In genomic region chr8:110630571-110631071, GRCm38 (mm10) we compare ENCODE assay signal across 8 mouse cellular contexts. TPM values are rescaled to one million over a fixed set of nuclear protein-coding genes. Genes with fewer than 3 reads are reported as not detected.
DNase-seq lines count a peak whose midpoint lies in the region; ATAC-seq lines count a peak whose summit lies in the region.

No protein-coding gene starts in this region.

- no peaks in the 10 kb centered on the region for H3K9me3 ChIP-seq in kidney, embryonic 14.5 days (ENCODE audit: control insufficient read depth, low read length)
- no peaks in the 10 kb centered on the region for H3K9me3 ChIP-seq in lung, embryonic 16.5 days (ENCODE audit: control insufficient read depth, low read length)

- no peak overlapping the region for H3K4me2 ChIP-seq in kidney, embryonic 14.5 days (replicated peaks; ENCODE audit: low read depth, low read length)
- H3K4me2 ChIP-seq in lung, embryonic 16.5 days (ENCODE audit: low read depth, low read length), result 0 out of 2 replicates have a peak overlapping the region, but pooled peaks have one; percentile 7

- ATAC-seq in kidney, embryonic 14.5 days (ENCODE audit: low FRiP score, low TSS enrichment), result peak; percentile 47; the same call in 1 of the 2 replicates
- peak; percentile 80 for ATAC-seq in lung, embryonic 16.5 days (ENCODE audit: low read depth)

- peaks cover 26% of the 10 kb centered on the region for H3K36me3 ChIP-seq in kidney, embryonic 14.5 days (ENCODE audit: control insufficient read depth, insufficient read depth, low read length)
- peaks cover 5% of the 10 kb centered on the region; the same call in 1 of the 2 replicates for H3K36me3 ChIP-seq in lung, embryonic 16.5 days (ENCODE audit: control insufficient read depth, insufficient read depth, low read length)

- H3K4me1 ChIP-seq in kidney, embryonic 14.5 days (ENCODE audit: control insufficient read depth, insufficient read depth, low read length), result no peaks in the 10 kb centered on the region
- H3K4me1 ChIP-seq in lung, embryonic 16.5 days (replicated peaks; ENCODE audit: control insufficient read depth, insufficient read depth, low read length), result peaks cover 7% of the 10 kb centered on the region

- WGBS in kidney, embryonic 14.5 days, result 67% methylated on average over 8 of the region's 8 CpGs
- 64% methylated on average over 8 of the region's 8 CpGs for WGBS in lung, embryonic 16.5 days

- H3K4me3 ChIP-seq in kidney, embryonic 14.5 days (ENCODE audit: low read length), result no peak overlapping the region
- H3K4me3 ChIP-seq in lung, embryonic 16.5 days (ENCODE audit: low read length), result no peak overlapping the region

- no peak overlapping the region for H3K9ac ChIP-seq in kidney, embryonic 14.5 days (ENCODE audit: low read depth, low read length)
- H3K9ac ChIP-seq in lung, embryonic 16.5 days (ENCODE audit: low read length), result 0 out of 2 replicates have a peak overlapping the region, but pooled peaks have one; percentile 13

- peak overlapping the region; percentile 37; the same call in 1 of the 2 replicates for H3K27ac ChIP-seq in kidney, embryonic 14.5 days (ENCODE audit: low read depth, low read length)
- H3K27ac ChIP-seq in lung, embryonic 16.5 days (ENCODE audit: low read length), result peak overlapping the region; percentile 75

- peak; percentile 38 for DNase-seq in kidney, adult 18-20 months
- no peak for DNase-seq in kidney, adult 11 months
- peak; percentile 57 for DNase-seq in adrenal gland, postnatal 14 days
- peak; percentile 65 to 68 for DNase-seq in gastrocnemius, adult 8-10 months (ENCODE audit: low spot score in 2 of 2)
- DNase-seq in testis, postnatal 10 days (ENCODE audit: low spot score), result peak; percentile 80
- no peak for DNase-seq in thymus, postnatal 10 days (ENCODE audit: low spot score in 2 of 2)

- H3K27me3 ChIP-seq in kidney, embryonic 14.5 days (ENCODE audit: control insufficient read depth, insufficient read depth, low read length), result no peaks in the 10 kb centered on the region
- H3K27me3 ChIP-seq in lung, embryonic 16.5 days (ENCODE audit: control insufficient read depth, insufficient read depth, low read depth, low read length), result no peaks in the 10 kb centered on the region

RNA-seq across cellular contexts. Expression of gene Vac14, which starts 12.2 kb away (rescaled TPM):
- total RNA-seq in adrenal gland, postnatal 14 days (2021), result 25.0 and 25.8 TPM in 2 replicates
- total RNA-seq in gastrocnemius, adult 8-10 months (2022), result 10 to 100 TPM; 17.4 to 22.1 (median 19.3) TPM
- polyA plus RNA-seq in kidney, embryonic 14.5 days (2014; fragmentation: Nextera tagmentation; extraction: Ambion mirVana), result 21.7 and 32.2 TPM in 2 replicates
- 14.0 and 16.5 TPM in 2 replicates for polyA plus RNA-seq in lung, embryonic 16.5 days (2015; fragmentation: Nextera tagmentation; extraction: Ambion mirVana)

Comparison
In these comparisons a context has a peak if more than half of its experiments do, and no peak if none do; other contexts are left out.
1. DNase-seq: peak in kidney, adult 18-20 months (single experiment), adrenal gland, postnatal 14 days (single experiment), gastrocnemius, adult 8-10 months (2 of 2) and testis, postnatal 10 days (single experiment); none in kidney, adult 11 months (single experiment) and thymus, postnatal 10 days (0 of 2).